Mouse (Mus musculus): ENCODE measurements around the gene Rnf111. TPM values are rescaled to one million over a fixed set of nuclear protein-coding genes. Genes with fewer than 3 reads are reported as not detected.

The Rnf111 gene
- total RNA-seq, 2 experiments from 2014 or later: 12.0 to 12.2 TPM

GRCm38 (mm10) chr9:70396083-70396482 lies 107.4 kb downstream of the Rnf111 start:
- no peak for DNase-seq

- no peak for DNase-seq
Measured at GRCm38 (mm10) chr9:70395617-70396016, 107.9 kb downstream of the Rnf111 start.

- DNase-seq: peak; percentile 39
Measured at GRCm38 (mm10) chr9:70392563-70392907, 111.0 kb downstream of the Rnf111 start.

GRCm38 (mm10) chr9:70391660-70392562 lies 111.6 kb downstream of the Rnf111 start:
- no peak for DNase-seq

GRCm38 (mm10) chr9:70391042-70391441 lies 112.5 kb downstream of the Rnf111 start:
- DNase-seq: no peak

GRCm38 (mm10) chr9:70389548-70389947 lies 114.0 kb downstream of the Rnf111 start:
- no peak for DNase-seq

- peak; percentile 52 for DNase-seq
Measured at GRCm38 (mm10) chr9:70387410-70388119, 116.0 kb downstream of the Rnf111 start.

- DNase-seq: no peak
Measured at GRCm38 (mm10) chr9:70384958-70385728, 118.4 kb downstream of the Rnf111 start.

GRCm38 (mm10) chr9:70384494-70384893 lies 119.0 kb downstream of the Rnf111 start:
- no peak for DNase-seq

GRCm38 (mm10) chr9:70383750-70384149 lies 119.8 kb downstream of the Rnf111 start:
- DNase-seq: no peak

GRCm38 (mm10) chr9:70382091-70382490 lies 121.4 kb downstream of the Rnf111 start:
- peak; percentile 56 for DNase-seq

- DNase-seq: no peak
Measured at GRCm38 (mm10) chr9:70379502-70380467, 123.7 kb downstream of the Rnf111 start.

Small RNAs within 50 kb of the gene (microRNA-seq; reads per million reads assigned to microRNA genes)
- gene Mir5626 (ENCODE audit: borderline replicate concordance in 2 of 2): 0 reads per million in 2 experiments

Other genes with a start within 250 kb of the Rnf111 start
- under 1 TPM; 0.69 to 0.86 TPM for gene Ccnb2, start 82.2 kb downstream of the Rnf111 start, total RNA-seq (2021)
- 10 to 100 TPM; 13.7 to 14.8 TPM for gene Sltm, start 39.0 kb upstream of the Rnf111 start, total RNA-seq (2021)
- gene Gm10642, start 152.5 kb upstream of the Rnf111 start, total RNA-seq (2021): under 1 TPM in 1 of 2 experiments, not detected in 1; 0.21 TPM
- gene Mindy2, start 153.4 kb upstream of the Rnf111 start, total RNA-seq (2021): 10 to 100 TPM; 14.8 to 15.2 TPM
- gene Adam10, start 175.3 kb upstream of the Rnf111 start, total RNA-seq (2021): 10 to 100 TPM; 16.2 to 19.2 TPM